Mouse (Mus musculus): ENCODE measurements around the gene Psmd2. TPM values are rescaled to one million over a fixed set of nuclear protein-coding genes. Genes with fewer than 3 reads are reported as not detected.

The Psmd2 gene
- total RNA-seq, 2 experiments from 2014 or later = 214 to 240 TPM

GRCm38 (mm10) chr16:20695622-20696323 lies 44.3 kb downstream of the Psmd2 start:
- intact Hi-C loops (cut with DNase I) = no loop called here
- DNase-seq (ENCODE audit: low spot score in 2 of 2) = peak; percentile 98 to 99

- intact Hi-C loops (cut with DNase I) = no loop called here
- no peak for DNase-seq (ENCODE audit: low spot score in 2 of 2)
Measured at GRCm38 (mm10) chr16:20699266-20699665, 47.8 kb downstream of the Psmd2 start.

DNA sequence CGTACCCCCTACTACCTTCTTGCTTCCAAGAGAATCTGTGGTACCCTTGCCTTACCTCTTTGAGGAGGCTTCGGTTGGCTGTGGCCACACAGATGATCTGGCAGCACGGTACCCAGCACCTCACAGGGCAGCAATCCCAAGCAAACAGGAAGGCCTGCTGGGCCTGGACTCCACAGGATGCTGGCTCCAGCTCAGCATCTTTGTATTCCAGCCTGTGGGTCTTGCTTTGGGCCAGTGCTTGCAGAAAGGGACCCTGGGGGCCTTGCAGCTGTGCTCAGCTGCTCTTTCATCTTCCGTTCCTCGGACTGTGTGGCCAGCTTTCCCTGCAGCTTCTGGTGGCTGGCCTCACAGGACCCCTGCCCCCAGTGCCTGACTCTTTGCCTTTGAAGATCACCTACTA lies 48.6 kb downstream of the Psmd2 start:
- peak in 1 of 2 experiments; percentile 22 for DNase-seq (ENCODE audit: low spot score in 2 of 2)
- intact Hi-C loops (cut with DNase I) = no loop called here

GRCm38 (mm10) chr16:20701316-20701715 lies 49.9 kb downstream of the Psmd2 start:
- DNase-seq (ENCODE audit: low spot score in 2 of 2) = peak in 1 of 2 experiments; percentile 9
- intact Hi-C loops (cut with DNase I) = no loop called here

GRCm38 (mm10) chr16:20701729-20702521 lies 50.5 kb downstream of the Psmd2 start:
- peak in 1 of 2 experiments; percentile 3 for DNase-seq (ENCODE audit: low spot score in 2 of 2)
- intact Hi-C loops (cut with DNase I) = no loop called here

DNA sequence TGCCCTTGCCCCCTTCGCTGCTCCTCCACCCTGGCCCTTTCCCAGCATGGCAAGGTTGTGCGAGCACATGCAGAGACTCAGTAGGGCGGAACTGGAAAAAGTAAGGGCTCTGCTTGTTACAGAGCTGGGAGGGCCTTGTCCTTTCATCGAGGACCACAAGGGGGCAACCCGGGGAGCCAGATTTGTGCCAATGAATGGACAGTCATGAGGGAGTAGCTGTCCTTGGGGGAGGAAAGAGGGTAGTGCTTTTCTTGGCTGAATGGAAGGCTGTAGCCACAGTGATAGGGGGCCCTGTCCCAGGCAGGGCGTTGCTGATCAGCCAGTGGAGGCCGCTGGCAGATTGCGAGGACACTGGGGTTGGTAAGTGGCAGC lies 51.1 kb downstream of the Psmd2 start:
- intact Hi-C loops (cut with DNase I) = no loop called here
- DNase-seq (ENCODE audit: low spot score in 2 of 2) = peak in 1 of 2 experiments; percentile 69

DNA sequence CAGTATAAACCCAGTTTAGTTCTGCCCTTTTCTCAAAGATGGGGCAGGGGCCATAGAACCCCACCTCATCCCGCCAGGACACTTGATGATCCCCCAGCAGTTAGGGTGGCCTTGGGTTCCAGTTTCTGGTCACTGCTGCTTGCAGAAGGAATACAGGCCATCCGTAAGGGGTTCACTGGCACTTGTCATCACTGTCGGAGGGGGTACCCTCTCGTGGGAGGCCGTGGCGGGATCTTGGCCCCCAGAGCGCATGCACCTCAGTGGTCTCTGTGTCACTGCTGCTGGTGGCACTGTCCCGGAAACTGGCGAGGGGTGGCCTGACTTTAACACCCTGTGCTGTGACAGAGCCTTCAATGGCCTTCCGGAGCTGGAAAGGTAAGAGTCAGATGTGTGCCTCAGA lies 51.6 kb downstream of the Psmd2 start:
- intact Hi-C loops (cut with DNase I) = no loop called here
- peak in 1 of 2 experiments; percentile 10 for DNase-seq (ENCODE audit: low spot score in 2 of 2)

DNA sequence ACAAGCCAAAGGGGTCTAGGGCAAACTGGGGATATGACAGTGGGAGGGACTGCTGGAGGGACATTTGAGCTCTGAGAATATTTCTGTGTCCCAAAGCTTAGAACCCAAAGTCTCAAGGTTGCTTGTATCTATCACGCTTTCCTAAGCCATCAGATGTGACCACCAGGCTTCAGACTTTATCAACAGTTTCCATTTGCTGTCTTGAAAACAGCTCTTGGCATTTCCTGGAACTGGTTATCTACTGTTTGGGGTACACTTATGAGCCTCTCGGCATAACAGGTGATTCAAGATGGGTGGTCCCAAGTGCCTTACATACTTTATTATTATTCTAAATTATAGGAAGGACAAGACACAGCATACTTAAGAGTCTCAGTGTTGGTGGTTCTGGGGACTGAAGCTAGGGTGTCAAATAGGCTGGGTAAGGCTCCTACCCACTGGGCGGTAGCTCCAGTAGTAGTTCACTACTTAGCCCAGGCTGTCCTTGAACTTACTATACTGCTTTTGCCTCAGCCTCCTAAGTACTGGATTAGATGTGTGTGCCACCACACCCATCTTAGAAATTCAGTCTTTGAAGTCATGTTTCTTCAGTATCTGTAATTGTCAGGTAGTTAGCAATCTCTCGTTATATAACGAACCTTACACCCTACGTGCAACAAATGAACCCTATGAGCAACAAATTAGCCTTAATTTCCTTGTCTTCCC lies 52.4 kb downstream of the Psmd2 start:
- no peak for DNase-seq (ENCODE audit: low spot score in 2 of 2)
- intact Hi-C loops (cut with DNase I) = no loop called here

- intact Hi-C loops (cut with DNase I) = no loop called here
- no peak for DNase-seq (ENCODE audit: low spot score in 2 of 2)
Measured at GRCm38 (mm10) chr16:20705786-20706185, 54.3 kb downstream of the Psmd2 start.

GRCm38 (mm10) chr16:20706407-20707055 lies 55.1 kb downstream of the Psmd2 start:
- peak in 1 of 2 experiments; percentile 15 for DNase-seq (ENCODE audit: low spot score in 2 of 2)
- intact Hi-C loops (cut with DNase I) = no loop called here

- intact Hi-C loops (cut with DNase I) = no loop called here
Measured at GRCm38 (mm10) chr16:20708220-20708938, 56.9 kb downstream of the Psmd2 start.

DNA sequence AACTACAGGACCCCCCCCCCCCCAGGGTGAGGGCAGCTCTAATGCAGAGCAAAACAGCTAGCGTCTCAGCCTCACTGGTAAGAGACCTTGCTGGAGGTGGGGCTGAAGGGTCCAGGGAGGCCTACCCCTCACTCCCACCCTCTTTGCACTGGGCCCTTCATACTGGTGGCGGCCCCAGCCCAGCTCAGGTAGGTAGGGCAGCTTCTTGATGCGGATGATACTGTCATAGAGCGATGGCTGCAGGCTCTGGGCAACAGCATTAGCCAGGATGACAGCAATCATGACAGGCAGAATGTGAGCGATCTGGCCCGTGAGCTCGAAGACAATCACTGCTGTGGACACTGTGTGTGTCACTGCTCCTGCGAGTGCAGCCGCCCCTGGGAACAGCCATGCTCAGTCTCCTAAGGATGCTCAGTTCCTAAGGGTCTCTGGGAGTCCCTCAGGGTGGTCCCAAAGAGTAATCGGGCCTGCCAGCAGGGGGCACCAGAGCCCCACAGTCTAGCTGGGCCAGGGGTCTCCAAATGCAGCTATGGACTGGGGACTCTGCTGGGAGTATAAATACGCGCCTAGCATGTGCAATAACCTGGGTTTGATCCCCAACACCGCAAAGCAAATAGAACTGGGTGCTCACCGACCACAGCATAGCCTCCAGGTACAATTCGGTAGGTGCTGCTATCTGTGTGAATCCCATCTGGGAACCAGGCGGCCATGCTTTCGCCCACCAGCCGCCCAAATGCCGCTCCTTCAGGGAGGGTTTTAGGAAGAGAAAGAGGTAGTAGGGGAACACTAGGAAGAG lies 57.7 kb downstream of the Psmd2 start:
- intact Hi-C loops (cut with DNase I) = no loop called here

More at GRCm38 (mm10) chr16:20708220-20708938, 56.9 kb downstream of the Psmd2 start:
- DNase-seq (ENCODE audit: low spot score in 2 of 2) = no peak

GRCm38 (mm10) chr16:20710370-20710769 lies 58.9 kb downstream of the Psmd2 start:
- no peak for DNase-seq (ENCODE audit: low spot score in 2 of 2)
- intact Hi-C loops (cut with DNase I) = no loop called here

More for the DNA sequence above, 57.7 kb downstream of the Psmd2 start:
- peak in 1 of 2 experiments; percentile 25 for DNase-seq (ENCODE audit: low spot score in 2 of 2)

DNA sequence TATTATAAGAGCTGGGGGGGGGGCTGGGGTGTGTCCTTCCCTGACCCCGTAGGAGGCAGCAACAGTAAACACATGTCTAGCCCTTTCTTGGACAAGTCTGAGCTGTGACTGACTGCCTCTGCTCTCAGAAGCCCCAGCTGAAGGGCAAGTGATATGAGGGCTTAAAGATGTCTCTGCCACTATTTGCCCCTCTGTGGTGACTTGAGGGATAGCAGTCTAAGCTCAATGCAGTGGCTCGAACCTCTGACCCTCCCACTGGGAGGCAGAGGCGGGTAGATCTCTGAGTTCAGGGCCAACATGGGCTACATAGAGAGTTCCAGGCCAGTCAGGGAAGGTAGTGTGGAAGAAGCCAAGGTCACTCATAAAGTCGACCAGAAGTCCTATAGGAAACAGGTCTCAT lies 59.4 kb downstream of the Psmd2 start:
- intact Hi-C loops (cut with DNase I) = no loop called here
- no peak for DNase-seq (ENCODE audit: low spot score in 2 of 2)

GRCm38 (mm10) chr16:20712190-20712589 lies 60.7 kb downstream of the Psmd2 start:
- intact Hi-C loops (cut with DNase I) = no loop called here
- no peak for DNase-seq (ENCODE audit: low spot score in 2 of 2)

DNA sequence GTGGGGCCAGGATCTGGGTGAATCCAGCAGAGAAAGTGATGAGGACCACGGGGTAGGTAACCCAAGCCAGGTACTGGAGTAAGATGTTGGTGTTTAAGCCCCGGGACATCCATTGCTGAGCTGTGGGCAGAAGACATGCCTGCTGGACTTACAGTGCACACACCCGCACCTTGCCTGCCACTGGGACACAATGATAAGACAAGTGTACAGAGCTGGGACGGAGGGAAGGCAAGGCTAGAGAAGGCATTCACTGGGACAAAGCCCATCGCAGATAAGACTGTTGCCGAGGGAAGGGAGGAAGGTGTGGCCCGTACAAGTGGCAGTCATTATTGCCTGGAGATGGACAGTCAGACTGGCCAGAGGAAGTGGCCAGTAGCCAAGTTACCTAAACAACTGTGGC lies 61.4 kb downstream of the Psmd2 start:
- no peak for DNase-seq (ENCODE audit: low spot score in 2 of 2)
- intact Hi-C loops (cut with DNase I) = no loop called here

Data from left cerebral cortex, postnatal 36 days (tissue).